Mouse (Mus musculus): ENCODE data around the gene Mob2.

The Mob2 gene

GRCm38 (mm10) chr7:142080876-142081275, 20.0 kb upstream of the Mob2 start:
- in situ Hi-C loops (cut with MboI, MseI): no loop called here

GRCm38 (mm10) chr7:142079365-142079764, 18.5 kb upstream of the Mob2 start:
- in situ Hi-C loops (cut with MboI, MseI): no loop called here

GRCm38 (mm10) chr7:142077138-142077537, 16.3 kb upstream of the Mob2 start:
- in situ Hi-C loops (cut with MboI, MseI): no loop called here

- in situ Hi-C loops (cut with MboI, MseI): no loop called here
These were observed 13.5 kb upstream of the Mob2 start for GRCm38 (mm10) chr7:142074146-142074886.

- in situ Hi-C loops (cut with MboI, MseI): no loop called here
These were observed 10.9 kb upstream of the Mob2 start for GRCm38 (mm10) chr7:142071717-142072116.

- in situ Hi-C loops (cut with MboI, MseI): no loop called here
These were observed 10.3 kb upstream of the Mob2 start for GRCm38 (mm10) chr7:142071212-142071578.

GRCm38 (mm10) chr7:142070458-142071211, 9.8 kb upstream of the Mob2 start:
- in situ Hi-C loops (cut with MboI, MseI): no loop called here

GRCm38 (mm10) chr7:142068429-142068828, 7.6 kb upstream of the Mob2 start:
- in situ Hi-C loops (cut with MboI, MseI): no loop called here

GRCm38 (mm10) chr7:142060185-142060930, 507 bp downstream of the Mob2 start:
- in situ Hi-C loops (cut with MboI, MseI): loop anchor here (5.0 kb wide), 1 partner anchor 37 kb away; the partner anchor contains the start of gene Dusp8

GRCm38 (mm10) chr7:142059024-142059423, 1.8 kb downstream of the Mob2 start:
- in situ Hi-C loops (cut with MboI, MseI): no loop called here

- in situ Hi-C loops (cut with MboI, MseI): no loop called here
These were observed 3.7 kb downstream of the Mob2 start for GRCm38 (mm10) chr7:142057121-142057520.

- in situ Hi-C loops (cut with MboI, MseI): no loop called here
These were observed 4.2 kb downstream of the Mob2 start for GRCm38 (mm10) chr7:142056601-142057061.

- in situ Hi-C loops (cut with MboI, MseI): no loop called here
These were observed 5.4 kb downstream of the Mob2 start for GRCm38 (mm10) chr7:142055431-142055830.

GRCm38 (mm10) chr7:142050536-142050935, 10.3 kb downstream of the Mob2 start:
- in situ Hi-C loops (cut with MboI, MseI): no loop called here

GRCm38 (mm10) chr7:142045932-142046331, 14.9 kb downstream of the Mob2 start:
- in situ Hi-C loops (cut with MboI, MseI): no loop called here

- in situ Hi-C loops (cut with MboI, MseI): no loop called here
These were observed 15.5 kb downstream of the Mob2 start for GRCm38 (mm10) chr7:142045344-142045743.

- in situ Hi-C loops (cut with MboI, MseI): no loop called here
These were observed 20.1 kb downstream of the Mob2 start for GRCm38 (mm10) chr7:142040756-142041155.

- in situ Hi-C loops (cut with MboI, MseI): no loop called here
These were observed 23.2 kb downstream of the Mob2 start for GRCm38 (mm10) chr7:142037553-142038170.

GRCm38 (mm10) chr7:142035048-142035811, 25.6 kb downstream of the Mob2 start:
- in situ Hi-C loops (cut with MboI, MseI): no loop called here

- in situ Hi-C loops (cut with MboI, MseI): no loop called here
These were observed 26.7 kb downstream of the Mob2 start for GRCm38 (mm10) chr7:142034198-142034597.

- in situ Hi-C loops (cut with MboI, MseI): no loop called here
These were observed 30.8 kb downstream of the Mob2 start for GRCm38 (mm10) chr7:142030073-142030472.
